Mouse (Mus musculus): ENCODE results near the gene Nkx1-2.

Gene Nkx1-2

GRCm38 (mm10) chr7:132599071-132599975, at the start of gene Nkx1-2:
TSS of gene Nkx1-2 (minus strand) at chr7:132599637.
- no peak for DNase-seq (ENCODE audit: extremely low read depth, low read depth)

- no peak for DNase-seq (ENCODE audit: extremely low read depth, low read depth)
These were observed 47.1 kb upstream of the Nkx1-2 start for GRCm38 (mm10) chr7:132646514-132646913.

- DNase-seq (ENCODE audit: extremely low read depth, low read depth) = no peak
These were observed 45.3 kb upstream of the Nkx1-2 start for GRCm38 (mm10) chr7:132644605-132645279.

GRCm38 (mm10) chr7:132641606-132642005, 42.2 kb upstream of the Nkx1-2 start:
- DNase-seq (ENCODE audit: extremely low read depth, low read depth) = no peak

GRCm38 (mm10) chr7:132640946-132641345, 41.5 kb upstream of the Nkx1-2 start:
- DNase-seq (ENCODE audit: extremely low read depth, low read depth) = no peak

- peak; percentile 48 for DNase-seq (ENCODE audit: extremely low read depth, low read depth)
These were observed 39.1 kb upstream of the Nkx1-2 start for GRCm38 (mm10) chr7:132638446-132639087.

- DNase-seq (ENCODE audit: extremely low read depth, low read depth) = no peak
These were observed 37.9 kb upstream of the Nkx1-2 start for GRCm38 (mm10) chr7:132637292-132637691.

GRCm38 (mm10) chr7:132631313-132631712, 31.9 kb upstream of the Nkx1-2 start:
- no peak for DNase-seq (ENCODE audit: extremely low read depth, low read depth)

- DNase-seq (ENCODE audit: extremely low read depth, low read depth) = no peak
These were observed 28.0 kb upstream of the Nkx1-2 start for GRCm38 (mm10) chr7:132627448-132627847.

- no peak for DNase-seq (ENCODE audit: extremely low read depth, low read depth)
These were observed 26.7 kb upstream of the Nkx1-2 start for GRCm38 (mm10) chr7:132626174-132626573.

- no peak for DNase-seq (ENCODE audit: extremely low read depth, low read depth)
These were observed 24.7 kb upstream of the Nkx1-2 start for GRCm38 (mm10) chr7:132624161-132624560.

DNA sequence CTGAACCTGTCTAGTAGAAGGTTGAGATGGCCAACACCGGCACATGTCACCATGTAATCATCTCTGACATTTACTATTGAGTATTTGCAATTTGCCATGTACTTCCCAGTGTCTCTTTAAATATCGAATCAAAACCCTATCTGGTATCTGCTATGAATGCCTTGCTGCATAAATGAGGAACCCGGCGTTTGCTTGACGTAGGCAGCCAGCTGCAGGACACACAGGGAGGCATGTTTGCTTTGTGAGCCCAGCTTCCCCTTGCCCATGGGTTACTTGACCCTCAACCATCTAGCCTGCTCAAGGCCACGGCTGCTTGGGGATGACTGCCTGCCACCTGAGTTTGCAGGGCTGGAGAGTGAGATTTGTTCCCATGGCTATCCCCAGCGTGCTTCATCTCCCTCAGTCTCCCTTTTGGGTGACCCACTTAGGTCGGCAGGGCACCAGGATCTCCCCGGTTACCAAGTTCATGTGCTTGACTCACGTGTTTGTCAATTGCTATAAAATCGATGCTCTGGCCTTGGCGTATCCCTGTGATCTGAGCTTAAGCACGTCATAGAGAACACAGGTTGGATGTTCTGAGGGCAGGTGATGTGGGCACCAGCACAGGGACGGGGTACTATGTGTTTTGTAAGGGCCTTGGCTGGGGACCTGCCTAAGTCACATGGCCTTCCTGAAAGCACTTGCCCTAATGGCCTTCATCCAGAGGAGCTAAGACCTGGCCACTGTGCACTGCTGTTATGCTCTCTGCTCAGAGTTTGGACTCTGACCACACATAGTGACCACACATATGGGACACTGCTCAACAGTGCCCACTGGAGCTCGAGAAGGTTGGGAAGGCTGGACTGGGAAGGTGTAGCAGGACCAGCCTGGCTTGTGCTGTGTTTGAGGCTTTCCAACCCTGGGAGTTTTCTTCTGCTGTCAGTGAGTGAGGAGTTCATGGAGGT, 20.8 kb upstream of the Nkx1-2 start:
- no peak for DNase-seq (ENCODE audit: extremely low read depth, low read depth)

- no peak for DNase-seq (ENCODE audit: extremely low read depth, low read depth)
These were observed 20.1 kb upstream of the Nkx1-2 start for GRCm38 (mm10) chr7:132619549-132619948.

GRCm38 (mm10) chr7:132617021-132617564, 17.7 kb upstream of the Nkx1-2 start:
- no peak for DNase-seq (ENCODE audit: extremely low read depth, low read depth)

GRCm38 (mm10) chr7:132616391-132616790, 17.0 kb upstream of the Nkx1-2 start:
- DNase-seq (ENCODE audit: extremely low read depth, low read depth) = no peak

DNA sequence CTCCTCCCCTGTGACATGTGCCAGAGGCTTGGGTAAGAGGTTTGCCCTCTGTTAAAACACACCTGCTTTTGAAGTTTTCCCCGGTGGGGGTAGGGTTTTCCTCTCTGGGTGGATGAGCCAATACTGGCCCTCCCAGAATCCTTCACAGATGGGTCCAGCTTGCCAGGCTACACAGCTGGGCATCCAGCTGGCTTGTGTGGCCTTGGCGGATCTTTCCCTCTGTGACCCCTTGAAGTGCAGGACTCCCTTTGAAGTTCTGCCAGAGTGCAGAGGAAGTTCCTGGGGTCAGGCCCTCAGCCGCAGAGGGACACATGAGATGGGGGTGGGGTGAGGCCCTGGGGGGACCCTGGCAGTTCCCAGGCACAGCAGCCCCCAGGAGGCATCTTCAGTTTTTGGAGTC, 15.9 kb upstream of the Nkx1-2 start:
- DNase-seq (ENCODE audit: extremely low read depth, low read depth) = no peak

DNA sequence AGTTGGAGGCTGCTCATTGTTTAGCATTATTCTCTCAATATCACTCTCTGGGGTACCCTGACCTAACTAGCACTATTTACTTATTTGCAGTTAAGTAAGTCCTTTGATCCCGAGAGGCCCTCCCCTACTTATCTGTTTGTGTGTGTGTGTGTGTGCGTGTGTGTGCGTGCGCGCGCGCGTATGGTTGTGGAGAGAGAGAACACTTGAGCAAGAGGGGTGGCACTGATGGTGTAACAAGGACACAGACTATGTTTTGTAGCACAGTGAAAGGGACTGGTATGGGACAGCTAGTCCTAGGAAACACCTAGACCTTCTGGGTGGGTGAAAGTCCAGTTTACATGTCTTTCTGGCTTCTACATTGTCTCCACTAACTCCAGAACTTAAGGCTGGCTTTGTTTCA, 12.1 kb upstream of the Nkx1-2 start:
- no peak for DNase-seq (ENCODE audit: extremely low read depth, low read depth)

- peak; percentile 73 for DNase-seq (ENCODE audit: extremely low read depth, low read depth)
These were observed 11.3 kb upstream of the Nkx1-2 start, which contains the start of gene Lhpp for GRCm38 (mm10) chr7:132610468-132611318. TSS of gene Lhpp (plus strand) at chr7:132610638.

DNA sequence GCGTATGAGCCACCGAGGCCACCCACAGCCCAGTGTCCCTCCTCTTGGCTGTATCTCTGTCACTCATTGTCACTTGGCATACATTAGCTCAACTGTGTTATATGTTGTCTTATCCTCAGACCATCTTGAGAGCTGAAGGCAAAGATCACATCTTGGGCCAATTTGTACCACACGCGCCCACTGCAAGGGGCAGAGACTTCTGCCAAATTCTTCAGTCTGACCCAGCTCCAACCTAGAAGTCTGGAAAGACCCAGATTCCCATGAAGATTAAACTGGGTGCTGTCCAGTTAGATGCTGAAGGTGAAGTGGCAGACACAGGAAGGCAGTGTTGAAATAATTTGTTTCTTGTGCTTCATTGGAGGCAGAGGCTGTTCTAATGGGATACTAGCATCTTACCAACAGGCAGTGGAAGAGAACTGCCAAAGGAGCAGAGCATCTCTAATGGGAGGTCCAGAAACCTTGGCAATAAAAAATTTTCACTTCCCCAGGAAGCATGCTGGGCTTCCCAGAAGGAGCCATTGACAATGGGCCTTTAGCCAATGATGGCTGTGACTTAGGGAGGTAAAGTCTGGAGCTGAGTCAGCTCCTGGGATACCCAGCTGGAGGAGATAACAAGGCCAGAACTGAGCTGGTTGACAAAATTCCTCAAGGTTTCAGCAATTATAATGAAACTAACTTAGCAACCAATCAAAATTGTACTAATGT, 9.0 kb upstream of the Nkx1-2 start:
- no peak for DNase-seq (ENCODE audit: extremely low read depth, low read depth)

All from MEL-GATA-1-ER (cell line).